Mouse (Mus musculus) limb, embryonic 15.5 days (tissue): ENCODE results near the gene Sdc4. TPM values are rescaled to one million over a fixed set of nuclear protein-coding genes. Genes with fewer than 3 reads are reported as not detected.
A peak's percentile ranks its signal among the peaks of the same experiment; 100 is the strongest.

Experiments used
- ATAC-seq: fragments of 200-750 bp; cut with Nextera tagmentation; 2 replicates; pipeline ENCODE4 v1.8.0; 2017; ENCODE audit warnings: low read depth, moderate TSS enrichment; ENCODE audit not compliant: insufficient number of reproducible peaks, low FRiP score, low TSS enrichment
- H3K27ac ChIP-seq: fragments of 300-500 bp; sonication (generic); 2 replicates; pipeline ENCODE4 v1.5.1; 2015; ENCODE audit warnings: moderate library complexity, mild to moderate bottlenecking, inconsistent platforms
- H3K27me3 ChIP-seq: fragments of 300-500 bp; sonication (generic); 2 replicates; pipeline ENCODE4 v1.6.1; 2015; ENCODE audit warnings: inconsistent platforms
- H3K36me3 ChIP-seq: fragments of 300-500 bp; sonication (generic); 2 replicates; pipeline ENCODE4 v1.6.1; 2015; ENCODE audit warnings: inconsistent platforms
- H3K4me1 ChIP-seq: fragments of 300-500 bp; sonication (generic); 2 replicates; pipeline ENCODE4 v1.6.1; 2015; ENCODE audit warnings: inconsistent platforms
- H3K4me2 ChIP-seq: fragments of 300-500 bp; sonication (generic); 2 replicates; pipeline ENCODE4 v1.6.1; 2015; ENCODE audit warnings: mild to moderate bottlenecking, inconsistent platforms
- H3K4me3 ChIP-seq: fragments of 300-500 bp; sonication (generic); 2 replicates; pipeline ENCODE4 v1.5.1; 2015; ENCODE audit warnings: mild to moderate bottlenecking, inconsistent platforms
- H3K9ac ChIP-seq: fragments of 300-500 bp; sonication (generic); 2 replicates; pipeline ENCODE4 v1.6.1; 2015; ENCODE audit warnings: inconsistent platforms
- H3K9me3 ChIP-seq: fragments of 300-500 bp; sonication (generic); 2 replicates; pipeline ENCODE4 v1.6.1; 2016; ENCODE audit warnings: inconsistent platforms
- WGBS: fragments of 180-500 bp; shearing (Covaris S2); methylation state at CpG from one replicate; pipeline ENCODE4 v1.1.7; 2015; 5-methylcytosine and 5-hydroxymethylcytosine counted together
- polyA plus RNA-seq: library from polyadenylated mRNA; unstranded; fragments of >200 nt; fragmentation: Nextera tagmentation; extraction: Ambion mirVana; gene quantifications from 2 replicates; pipeline ENCODE4 v1.2.1, GENCODE M21; 2015

Sdc4 gene
- polyA plus RNA-seq, 1 experiment from 2014 or later, result 110 TPM

GRCm38 (mm10) chr2:164426121-164426520 lies 17.6 kb downstream of the Sdc4 start:
- WGBS, result 35% methylated on average over 12 of the region's 12 CpGs
- H3K4me3 ChIP-seq, result no peak overlapping the region
- no peak overlapping the region for H3K27ac ChIP-seq
- H3K9ac ChIP-seq, result no peak overlapping the region
- H3K27me3 ChIP-seq, result no peaks in the 10 kb centered on the region; the same call in 1 of the 2 replicates
- no peak for ATAC-seq
- peaks cover 60% of the 10 kb centered on the region for H3K36me3 ChIP-seq
- peaks cover 21% of the 10 kb centered on the region for H3K4me1 ChIP-seq
- no peaks in the 10 kb centered on the region for H3K9me3 ChIP-seq
- no peak overlapping the region for H3K4me2 ChIP-seq

GRCm38 (mm10) chr2:164425401-164425800 lies 18.3 kb downstream of the Sdc4 start:
- no peak overlapping the region for H3K27ac ChIP-seq
- no peak for ATAC-seq
- peaks cover 13% of the 10 kb centered on the region; the same call in 1 of the 2 replicates for H3K4me1 ChIP-seq
- no peaks in the 10 kb centered on the region; the same call in 1 of the 2 replicates for H3K27me3 ChIP-seq
- no peak overlapping the region for H3K4me3 ChIP-seq
- peaks cover 60% of the 10 kb centered on the region for H3K36me3 ChIP-seq
- no peak overlapping the region for H3K9ac ChIP-seq
- no peak overlapping the region for H3K4me2 ChIP-seq
- H3K9me3 ChIP-seq, result no peaks in the 10 kb centered on the region
- WGBS, result 62% methylated on average over 5 of the region's 5 CpGs

GRCm38 (mm10) chr2:164424406-164424805 lies 19.3 kb downstream of the Sdc4 start:
- H3K36me3 ChIP-seq, result peaks cover 56% of the 10 kb centered on the region
- no peak overlapping the region for H3K27ac ChIP-seq
- ATAC-seq, result no peak
- no peak overlapping the region for H3K4me2 ChIP-seq
- H3K9ac ChIP-seq, result no peak overlapping the region
- no peak overlapping the region for H3K4me3 ChIP-seq
- peaks cover 13% of the 10 kb centered on the region; the same call in 1 of the 2 replicates for H3K4me1 ChIP-seq
- no peaks in the 10 kb centered on the region for H3K9me3 ChIP-seq
- no peaks in the 10 kb centered on the region; the same call in 1 of the 2 replicates for H3K27me3 ChIP-seq
- 93% methylated on average over 8 of the region's 8 CpGs for WGBS

GRCm38 (mm10) chr2:164423464-164423863 lies 20.2 kb downstream of the Sdc4 start:
- Histone ChIP-seq H3K4me3 (no peak overlapping the region), H3K27me3 (no peaks in the 10 kb centered on the region; the same call in 1 of the 2 replicates), H3K9ac (no peak overlapping the region), H3K36me3 (peaks cover 47% of the 10 kb centered on the region), H3K4me2 (no peak overlapping the region), H3K9me3 (no peaks in the 10 kb centered on the region), H3K4me1 (peaks cover 13% of the 10 kb centered on the region; the same call in 1 of the 2 replicates), H3K27ac (no peak overlapping the region)
- ATAC-seq, result no peak
- WGBS, result 90% methylated on average over 11 of the region's 11 CpGs

GRCm38 (mm10) chr2:164422675-164423393 lies 20.9 kb downstream of the Sdc4 start:
- H3K27ac ChIP-seq, result peak overlapping the region; percentile 57; the same call in 1 of the 2 replicates
- H3K9me3 ChIP-seq, result no peaks in the 10 kb centered on the region
- peaks cover 41% of the 10 kb centered on the region for H3K36me3 ChIP-seq
- 82% methylated on average over 15 of the region's 15 CpGs for WGBS
- H3K27me3 ChIP-seq, result no peaks in the 10 kb centered on the region; the same call in 1 of the 2 replicates
- ATAC-seq, result no peak
- no peak overlapping the region for H3K9ac ChIP-seq
- H3K4me1 ChIP-seq, result peaks cover 13% of the 10 kb centered on the region; the same call in 1 of the 2 replicates
- no peak overlapping the region for H3K4me3 ChIP-seq
- H3K4me2 ChIP-seq, result no peak overlapping the region

GRCm38 (mm10) chr2:164421979-164422378 lies 21.7 kb downstream of the Sdc4 start:
- Histone ChIP-seq H3K9me3 (no peaks in the 10 kb centered on the region), H3K36me3 (peaks cover 32% of the 10 kb centered on the region), H3K4me1 (peaks cover 13% of the 10 kb centered on the region; the same call in 1 of the 2 replicates), H3K27me3 (no peaks in the 10 kb centered on the region; the same call in 1 of the 2 replicates), H3K4me3 (no peak overlapping the region), H3K27ac (peak overlapping the region; percentile 57), H3K9ac (no peak overlapping the region), H3K4me2 (no peak overlapping the region)
- no peak for ATAC-seq
- 47% methylated on average over 8 of the region's 8 CpGs for WGBS

GRCm38 (mm10) chr2:164421306-164421705 lies 22.4 kb downstream of the Sdc4 start:
- H3K36me3 ChIP-seq, result peaks cover 25% of the 10 kb centered on the region
- no peak overlapping the region for H3K9ac ChIP-seq
- WGBS, result 78% methylated on average over 7 of the region's 7 CpGs
- peaks cover 13% of the 10 kb centered on the region; the same call in 1 of the 2 replicates for H3K4me1 ChIP-seq
- no peaks in the 10 kb centered on the region for H3K9me3 ChIP-seq
- H3K27ac ChIP-seq, result peak overlapping the region; percentile 57; the same call in 1 of the 2 replicates
- no peak for ATAC-seq
- H3K4me2 ChIP-seq, result no peak overlapping the region
- H3K27me3 ChIP-seq, result no peaks in the 10 kb centered on the region
- H3K4me3 ChIP-seq, result no peak overlapping the region

GRCm38 (mm10) chr2:164419489-164419888 lies 24.2 kb downstream of the Sdc4 start:
- no peak overlapping the region for H3K27ac ChIP-seq
- no peak overlapping the region for H3K4me2 ChIP-seq
- no peak overlapping the region for H3K4me3 ChIP-seq
- no peak overlapping the region for H3K9ac ChIP-seq
- 3% methylated on average over 3 of the region's 3 CpGs for WGBS
- H3K9me3 ChIP-seq, result no peaks in the 10 kb centered on the region
- peaks cover 7% of the 10 kb centered on the region for H3K27me3 ChIP-seq
- peaks cover 13% of the 10 kb centered on the region for H3K36me3 ChIP-seq
- peaks cover 14% of the 10 kb centered on the region for H3K4me1 ChIP-seq
- ATAC-seq, result no peak

GRCm38 (mm10) chr2:164418308-164418875 lies 25.3 kb downstream of the Sdc4 start:
- Histone ChIP-seq H3K27me3 (peaks cover 16% of the 10 kb centered on the region), H3K9ac (no peak overlapping the region), H3K4me2 (no peak overlapping the region), H3K4me3 (no peak overlapping the region), H3K9me3 (no peaks in the 10 kb centered on the region), H3K36me3 (peaks cover 2% of the 10 kb centered on the region), H3K27ac (no peak overlapping the region), H3K4me1 (peaks cover 22% of the 10 kb centered on the region)
- WGBS, result 20% methylated on average over 3 of the region's 3 CpGs
- ATAC-seq, result no peak

- H3K9ac ChIP-seq, result no peak overlapping the region
- WGBS, result 0% methylated on average over 2 of the region's 2 CpGs
- no peaks in the 10 kb centered on the region for H3K36me3 ChIP-seq
- no peak overlapping the region for H3K27ac ChIP-seq
- ATAC-seq, result no peak
- H3K27me3 ChIP-seq, result peaks cover 18% of the 10 kb centered on the region
- H3K4me3 ChIP-seq, result no peak overlapping the region
- peaks cover 13% of the 10 kb centered on the region for H3K4me1 ChIP-seq
- H3K9me3 ChIP-seq, result no peaks in the 10 kb centered on the region
- H3K4me2 ChIP-seq, result no peak overlapping the region
Observed at GRCm38 (mm10) chr2:164417198-164417597, 26.5 kb downstream of the Sdc4 start.

GRCm38 (mm10) chr2:164414581-164414980 lies 29.1 kb downstream of the Sdc4 start:
- no peak overlapping the region for H3K27ac ChIP-seq
- ATAC-seq, result no peak
- H3K27me3 ChIP-seq, result peaks cover 34% of the 10 kb centered on the region
- peaks cover 9% of the 10 kb centered on the region for H3K4me1 ChIP-seq
- peak overlapping the region; percentile 25 for H3K4me3 ChIP-seq
- H3K9me3 ChIP-seq, result no peaks in the 10 kb centered on the region
- H3K9ac ChIP-seq, result no peak overlapping the region
- H3K36me3 ChIP-seq, result no peaks in the 10 kb centered on the region
- H3K4me2 ChIP-seq, result peak overlapping the region; percentile 46
- WGBS, result 66% methylated on average over 10 of the region's 10 CpGs

- Histone ChIP-seq H3K9me3 (no peaks in the 10 kb centered on the region), H3K4me2 (peak overlapping the region; percentile 46), H3K9ac (no peak overlapping the region), H3K4me1 (peaks cover 9% of the 10 kb centered on the region), H3K4me3 (peak overlapping the region; percentile 25), H3K27ac (no peak overlapping the region), H3K27me3 (peaks cover 38% of the 10 kb centered on the region), H3K36me3 (no peaks in the 10 kb centered on the region)
- ATAC-seq, result no peak
- WGBS, result 20% methylated on average over 28 of the region's 28 CpGs
Observed at GRCm38 (mm10) chr2:164414167-164414566, 29.5 kb downstream of the Sdc4 start.
